Mouse (Mus musculus) ES-Bruce4 (cell line): Measurements from ENCODE around the gene Lrrc56. TPM values are rescaled to one million over a fixed set of nuclear protein-coding genes. Genes with fewer than 3 reads are reported as not detected.
A peak's percentile ranks its signal among the peaks of the same experiment; 100 is the strongest.

Source experiments
- H3K27ac ChIP-seq: 2 replicates; pipeline ENCODE4 v1.5.1; 2012; ENCODE audit warnings: low read length, inconsistent platforms; ENCODE audit not compliant: insufficient read depth
- H3K27me3 ChIP-seq: 2 replicates; pipeline ENCODE4 v1.6.1; 2012; ENCODE audit warnings: mild to moderate bottlenecking, low read length, inconsistent platforms; ENCODE audit not compliant: control insufficient read depth, poor library complexity, insufficient read depth, severe bottlenecking
- H3K36me3 ChIP-seq: 2 replicates; pipeline ENCODE4 v1.6.1; 2012; ENCODE audit warnings: inconsistent platforms, mild to moderate bottlenecking, low read length, moderate library complexity; ENCODE audit not compliant: control insufficient read depth, poor library complexity, insufficient read depth, severe bottlenecking
- H3K4me1 ChIP-seq: one replicate; pipeline ENCODE4 v1.8.1; 2011; ENCODE audit warnings: low read length; ENCODE audit not compliant: control insufficient read depth, insufficient read depth
- H3K4me3 ChIP-seq: 2 replicates; pipeline ENCODE4 v1.5.1; 2011; ENCODE audit warnings: low read depth, mild to moderate bottlenecking, low read length
- H3K9ac ChIP-seq: 2 replicates; pipeline ENCODE4 v1.6.1; 2012; ENCODE audit warnings: low read depth, mild to moderate bottlenecking, inconsistent platforms; ENCODE audit not compliant: poor library complexity, severe bottlenecking
- H3K9me3 ChIP-seq: replicated peaks from 2 replicates; pipeline ENCODE4 v1.6.1; 2012; ENCODE audit warnings: mild to moderate bottlenecking, low read length, inconsistent platforms; ENCODE audit not compliant: control insufficient read depth, poor library complexity, insufficient read depth, severe bottlenecking
- CTCF ChIP-seq: IDR thresholded peaks from one replicate; pipeline ENCODE4 v1.8.1; 2011; ENCODE audit warnings: low read depth, low read length
- EP300 ChIP-seq: IDR thresholded peaks from 2 replicates; pipeline ENCODE4 v1.6.1; 2011; ENCODE audit warnings: low read depth, low read length; ENCODE audit not compliant: insufficient read depth
- POLR2A ChIP-seq: IDR thresholded peaks from one replicate; pipeline ENCODE4 v1.8.1; 2011; ENCODE audit warnings: low read length; ENCODE audit not compliant: insufficient read depth
- polyA plus RNA-seq: library from polyadenylated mRNA; stranded (reverse); fragments of >200 nt; gene quantifications from 2 replicates; pipeline ENCODE4 v1.2.4, GENCODE M21; 2011; ENCODE audit warnings: low read depth; ENCODE audit not compliant: missing spikeins, insufficient read depth, insufficient read length

Gene Lrrc56
- polyA plus RNA-seq, 1 experiment = 3.4 TPM

GRCm38 (mm10) chr7:141217343-141218013 lies 23.5 kb downstream of the Lrrc56 start:
- H3K9me3 ChIP-seq = no peaks in the 10 kb centered on the region
- H3K27me3 ChIP-seq = no peaks in the 10 kb centered on the region
- no peak overlapping the region for H3K9ac ChIP-seq
- no peak overlapping the region for H3K27ac ChIP-seq
- 0 out of 2 replicates have a peak, but pooled peaks cover 5% of the 10 kb centered on the region for H3K36me3 ChIP-seq
- peaks cover 10% of the 10 kb centered on the region for H3K4me1 ChIP-seq
- TF ChIP-seq EP300 (no peak), CTCF (no peak), POLR2A (no peak)
- H3K4me3 ChIP-seq = no peak overlapping the region

GRCm38 (mm10) chr7:141218141-141218540 lies 24.2 kb downstream of the Lrrc56 start:
- Histone ChIP-seq H3K4me1 (peaks cover 8% of the 10 kb centered on the region), H3K27me3 (no peaks in the 10 kb centered on the region), H3K27ac (no peak overlapping the region), H3K36me3 (0 out of 2 replicates have a peak, but pooled peaks cover 5% of the 10 kb centered on the region), H3K4me3 (no peak overlapping the region), H3K9ac (no peak overlapping the region), H3K9me3 (no peaks in the 10 kb centered on the region)
- no peak for TF ChIP-seq CTCF
- no peak for TF ChIP-seq POLR2A
- no peak for TF ChIP-seq EP300

GRCm38 (mm10) chr7:141218557-141219133 lies 24.7 kb downstream of the Lrrc56 start:
- Histone ChIP-seq H3K36me3 (0 out of 2 replicates have a peak, but pooled peaks cover 5% of the 10 kb centered on the region), H3K27me3 (no peaks in the 10 kb centered on the region), H3K9ac (no peak overlapping the region), H3K27ac (peak overlapping the region; percentile 43; the same call in 1 of the 2 replicates), H3K4me3 (no peak overlapping the region), H3K4me1 (peaks cover 6% of the 10 kb centered on the region), H3K9me3 (no peaks in the 10 kb centered on the region)
- TF ChIP-seq CTCF (no peak), POLR2A (no peak), EP300 (no peak)

GRCm38 (mm10) chr7:141219558-141220099 lies 25.7 kb downstream of the Lrrc56 start:
- Histone ChIP-seq H3K27ac (peak overlapping the region; percentile 43; the same call in 1 of the 2 replicates), H3K4me3 (peak overlapping the region; percentile 12; the same call in 1 of the 2 replicates), H3K4me1 (peaks cover 6% of the 10 kb centered on the region), H3K9me3 (no peaks in the 10 kb centered on the region), H3K9ac (no peak overlapping the region), H3K36me3 (0 out of 2 replicates have a peak, but pooled peaks cover 5% of the 10 kb centered on the region), H3K27me3 (no peaks in the 10 kb centered on the region)
- TF ChIP-seq EP300 (peak; percentile 94), CTCF (no peak)

- no peak overlapping the region for H3K27ac ChIP-seq
- peak overlapping the region; percentile 71 for H3K4me3 ChIP-seq
- no peak overlapping the region for H3K9ac ChIP-seq
- no peaks in the 10 kb centered on the region for H3K9me3 ChIP-seq
- TF ChIP-seq EP300 = no peak
- 0 out of 2 replicates have a peak, but pooled peaks cover 5% of the 10 kb centered on the region for H3K36me3 ChIP-seq
- no peaks in the 10 kb centered on the region for H3K27me3 ChIP-seq
- peaks cover 6% of the 10 kb centered on the region for H3K4me1 ChIP-seq
These were observed 26.4 kb downstream of the Lrrc56 start for GRCm38 (mm10) chr7:141220377-141220776.
